Mouse (Mus musculus): ENCODE measurements around the gene Mak. TPM values are rescaled to one million over a fixed set of nuclear protein-coding genes. Genes with fewer than 3 reads are reported as not detected.
A peak's percentile ranks its signal among the peaks of the same experiment; 100 is the strongest.

The Mak gene
- polyA plus RNA-seq, 1 experiment from 2014 or later, result 0.76 TPM

- Histone ChIP-seq H3K4me3 (ENCODE audit: low read depth, low read length) (peak overlapping the region; percentile 71), H3K4me2 (ENCODE audit: low read depth) (peak overlapping the region; percentile 60), H3K36me3 (ENCODE audit: control insufficient read depth, insufficient read depth, low read length) (peaks cover 6% of the 10 kb centered on the region), H3K4me1 (ENCODE audit: control insufficient read depth, insufficient read depth, low read length) (peaks cover 6% of the 10 kb centered on the region), H3K27me3 (ENCODE audit: control insufficient read depth, insufficient read depth, low read length) (no peaks in the 10 kb centered on the region), H3K27ac (ENCODE audit: low read depth, low read length) (no peak overlapping the region), H3K9ac (ENCODE audit: low read length) (peak overlapping the region; percentile 79), H3K9me3 (ENCODE audit: control insufficient read depth, low read length) (no peaks in the 10 kb centered on the region)
- WGBS, result 40% methylated on average over 12 of the region's 12 CpGs
- DNase-seq (ENCODE audit: low spot score) (no peak), ATAC-seq (ENCODE audit: insufficient read depth, low FRiP score, low TSS enrichment) (0 out of 2 replicates have a peak, but pooled peaks have one; percentile 5)
Observed at GRCm38 (mm10) chr13:41016797-41017405, 62.6 kb downstream of the Mak start.

DNA sequence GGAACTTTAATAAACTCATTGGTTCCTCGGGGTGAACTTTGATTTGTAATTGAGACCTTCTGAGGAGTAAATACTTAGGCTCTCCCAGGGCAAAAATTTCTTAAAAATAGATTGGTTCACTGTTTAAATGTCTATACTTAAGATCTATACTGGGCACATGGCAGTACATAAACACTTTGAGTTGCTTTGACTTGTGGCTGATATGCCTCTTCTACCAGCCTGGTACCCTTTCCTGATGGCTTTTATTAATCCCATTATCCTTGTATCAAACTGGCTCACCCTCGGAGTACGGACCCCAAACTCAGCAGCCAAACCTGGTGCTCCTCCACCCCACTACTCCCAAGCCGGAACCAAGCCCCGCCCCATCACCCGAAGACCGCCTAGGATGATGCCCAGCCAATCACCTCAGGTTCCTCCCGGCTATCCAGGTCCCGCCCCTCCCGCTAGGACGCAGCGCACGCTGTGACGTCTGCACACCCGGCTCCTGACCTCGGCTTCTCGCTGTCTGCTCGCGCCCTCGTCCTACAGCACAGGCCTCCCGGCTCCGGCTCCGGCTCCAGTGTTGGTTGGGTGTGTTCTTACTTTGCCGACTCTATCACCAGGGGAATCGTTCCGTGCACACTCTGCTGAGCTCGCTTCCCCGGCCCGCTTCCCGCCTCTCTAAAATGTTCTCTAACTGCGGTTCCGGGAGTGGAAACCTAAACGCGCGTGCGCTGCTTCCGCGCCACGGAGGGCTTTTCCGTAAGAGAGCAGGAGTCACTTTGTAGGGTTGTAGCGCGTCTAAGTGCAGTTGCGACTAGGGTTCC lies 63.5 kb downstream of the Mak start, which contains the start of gene Tmem14c:
Tmem14c (plus strand) TSS at position 464 of the 806 bp plus-strand sequence.
- peak within 1 kb of the TSS; percentile 67; the same call in 1 of the 2 replicates for H3K27ac ChIP-seq (ENCODE audit: low read depth, low read length)
- 1% methylated on average over 43 of the region's 43 CpGs for WGBS
- peak within 1 kb of the TSS; percentile 71 for H3K4me3 ChIP-seq (ENCODE audit: low read depth, low read length)
- peak; percentile 99 for ATAC-seq (ENCODE audit: insufficient read depth, low FRiP score, low TSS enrichment)
- peak; percentile 94 for DNase-seq (ENCODE audit: low spot score)
- no peaks in the 10 kb centered on the region for H3K9me3 ChIP-seq (ENCODE audit: control insufficient read depth, low read length)
- no peaks in the 10 kb centered on the region for H3K27me3 ChIP-seq (ENCODE audit: control insufficient read depth, insufficient read depth, low read length)
- H3K4me1 ChIP-seq (ENCODE audit: control insufficient read depth, insufficient read depth, low read length), result peaks cover 6% of the 10 kb centered on the region
- H3K4me2 ChIP-seq (ENCODE audit: low read depth), result peak within 1 kb of the TSS; percentile 60
- peak within 1 kb of the TSS; percentile 79 for H3K9ac ChIP-seq (ENCODE audit: low read length)
- H3K36me3 ChIP-seq (ENCODE audit: control insufficient read depth, insufficient read depth, low read length), result peaks cover 6% of the 10 kb centered on the region

DNA sequence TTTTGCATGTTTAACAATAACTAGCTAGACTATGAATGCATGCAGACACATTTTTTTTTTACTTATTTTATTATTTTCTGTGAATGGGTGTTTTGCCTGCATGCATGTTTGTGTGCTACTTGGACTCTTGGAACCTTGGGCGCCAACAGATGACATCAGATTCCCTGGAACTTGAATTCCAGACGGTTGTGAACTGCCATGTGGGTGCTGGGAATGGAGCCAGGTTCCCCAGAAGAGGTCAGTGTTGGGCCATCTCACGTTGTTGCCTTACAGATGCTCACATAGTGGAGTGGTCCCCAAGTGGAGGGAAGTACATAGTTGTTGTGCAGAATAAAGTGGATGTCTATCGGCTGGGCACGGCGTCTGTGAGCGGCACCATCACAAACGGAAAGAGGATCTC lies 70.6 kb downstream of the Mak start:
- H3K9ac ChIP-seq (ENCODE audit: low read length), result no peak overlapping the region
- no peaks in the 10 kb centered on the region for H3K9me3 ChIP-seq (ENCODE audit: control insufficient read depth, low read length)
- 88% methylated on average over 8 of the region's 8 CpGs for WGBS
- H3K4me3 ChIP-seq (ENCODE audit: low read depth, low read length), result no peak overlapping the region
- DNase-seq (ENCODE audit: low spot score), result no peak
- H3K27me3 ChIP-seq (ENCODE audit: control insufficient read depth, insufficient read depth, low read length), result no peaks in the 10 kb centered on the region
- H3K27ac ChIP-seq (ENCODE audit: low read depth, low read length), result no peak overlapping the region
- peaks cover 22% of the 10 kb centered on the region for H3K36me3 ChIP-seq (ENCODE audit: control insufficient read depth, insufficient read depth, low read length)
- H3K4me1 ChIP-seq (ENCODE audit: control insufficient read depth, insufficient read depth, low read length), result no peaks in the 10 kb centered on the region
- ATAC-seq (ENCODE audit: insufficient read depth, low FRiP score, low TSS enrichment), result no peak
- H3K4me2 ChIP-seq (ENCODE audit: low read depth), result no peak overlapping the region

DNA sequence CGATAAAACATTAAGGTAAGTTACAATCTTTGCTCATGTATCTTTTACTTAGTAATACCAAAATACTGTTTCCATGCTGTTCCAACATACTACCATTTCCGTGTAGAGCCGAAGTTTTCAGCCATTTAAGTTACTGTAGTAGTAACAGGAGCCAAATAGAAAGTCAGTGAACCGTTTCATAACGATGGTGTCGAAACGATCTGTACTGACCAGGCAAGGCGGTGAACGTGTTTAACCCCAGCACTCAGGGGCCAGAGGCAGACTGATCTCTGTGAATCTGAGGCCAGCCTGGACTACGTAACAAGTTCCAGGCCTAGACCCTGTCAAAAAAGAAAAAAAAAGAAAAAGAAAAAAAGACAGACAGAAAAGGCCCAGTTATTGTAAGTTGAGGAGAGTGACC lies 71.2 kb downstream of the Mak start:
- H3K27me3 ChIP-seq (ENCODE audit: control insufficient read depth, insufficient read depth, low read length), result no peaks in the 10 kb centered on the region
- peaks cover 22% of the 10 kb centered on the region for H3K36me3 ChIP-seq (ENCODE audit: control insufficient read depth, insufficient read depth, low read length)
- H3K9me3 ChIP-seq (ENCODE audit: control insufficient read depth, low read length), result no peaks in the 10 kb centered on the region
- DNase-seq (ENCODE audit: low spot score) (no peak), ATAC-seq (ENCODE audit: insufficient read depth, low FRiP score, low TSS enrichment) (no peak)
- H3K27ac ChIP-seq (ENCODE audit: low read depth, low read length), result no peak overlapping the region
- no peak overlapping the region for H3K9ac ChIP-seq (ENCODE audit: low read length)
- H3K4me2 ChIP-seq (ENCODE audit: low read depth), result no peak overlapping the region
- 95% methylated on average over 10 of the region's 10 CpGs for WGBS
- H3K4me1 ChIP-seq (ENCODE audit: control insufficient read depth, insufficient read depth, low read length), result no peaks in the 10 kb centered on the region
- no peak overlapping the region for H3K4me3 ChIP-seq (ENCODE audit: low read depth, low read length)

- no peak for DNase-seq (ENCODE audit: low spot score)
- no peak overlapping the region for H3K27ac ChIP-seq (ENCODE audit: low read depth, low read length)
- H3K27me3 ChIP-seq (ENCODE audit: control insufficient read depth, insufficient read depth, low read length), result no peaks in the 10 kb centered on the region
- H3K4me1 ChIP-seq (ENCODE audit: control insufficient read depth, insufficient read depth, low read length), result peaks cover 3% of the 10 kb centered on the region; the same call in 1 of the 2 replicates
- no peaks in the 10 kb centered on the region for H3K9me3 ChIP-seq (ENCODE audit: control insufficient read depth, low read length)
- H3K36me3 ChIP-seq (ENCODE audit: control insufficient read depth, insufficient read depth, low read length), result peaks cover 16% of the 10 kb centered on the region
- ATAC-seq (ENCODE audit: insufficient read depth, low FRiP score, low TSS enrichment), result no peak
- H3K4me2 ChIP-seq (ENCODE audit: low read depth), result no peak overlapping the region
- WGBS, result 95% methylated on average over 4 of the region's 4 CpGs
- H3K4me3 ChIP-seq (ENCODE audit: low read depth, low read length), result no peak overlapping the region
- H3K9ac ChIP-seq (ENCODE audit: low read length), result no peak overlapping the region
Observed at GRCm38 (mm10) chr13:41006244-41006643, 73.3 kb downstream of the Mak start.

GRCm38 (mm10) chr13:41002001-41002400 lies 77.5 kb downstream of the Mak start:
- Histone ChIP-seq H3K4me2 (ENCODE audit: low read depth) (peak overlapping the region; percentile 69), H3K27ac (ENCODE audit: low read depth, low read length) (no peak overlapping the region), H3K9me3 (ENCODE audit: control insufficient read depth, low read length) (no peaks in the 10 kb centered on the region), H3K9ac (ENCODE audit: low read length) (no peak overlapping the region), H3K36me3 (ENCODE audit: control insufficient read depth, insufficient read depth, low read length) (peaks cover 4% of the 10 kb centered on the region; the same call in 1 of the 2 replicates), H3K4me3 (ENCODE audit: low read depth, low read length) (peak overlapping the region; percentile 92), H3K27me3 (ENCODE audit: control insufficient read depth, insufficient read depth, low read length) (no peaks in the 10 kb centered on the region), H3K4me1 (ENCODE audit: control insufficient read depth, insufficient read depth, low read length) (peaks cover 5% of the 10 kb centered on the region; the same call in 1 of the 2 replicates)
- ATAC-seq (ENCODE audit: insufficient read depth, low FRiP score, low TSS enrichment) (no peak), DNase-seq (ENCODE audit: low spot score) (no peak)
- 85% methylated on average over 5 of the region's 5 CpGs for WGBS

- Histone ChIP-seq H3K4me2 (ENCODE audit: low read depth) (peak within 1 kb of the TSS; percentile 82), H3K36me3 (ENCODE audit: control insufficient read depth, insufficient read depth, low read length) (peaks cover 2% of the 10 kb centered on the region; the same call in 1 of the 2 replicates), H3K4me3 (ENCODE audit: low read depth, low read length) (peak within 1 kb of the TSS; percentile 92), H3K27ac (ENCODE audit: low read depth, low read length) (peak within 1 kb of the TSS; percentile 91), H3K27me3 (ENCODE audit: control insufficient read depth, insufficient read depth, low read length) (no peaks in the 10 kb centered on the region), H3K9me3 (ENCODE audit: control insufficient read depth, low read length) (no peaks in the 10 kb centered on the region), H3K4me1 (ENCODE audit: control insufficient read depth, insufficient read depth, low read length) (peaks cover 5% of the 10 kb centered on the region; the same call in 1 of the 2 replicates), H3K9ac (ENCODE audit: low read length) (peak within 1 kb of the TSS; percentile 82)
- ATAC-seq (ENCODE audit: insufficient read depth, low FRiP score, low TSS enrichment) (peak; percentile 96), DNase-seq (ENCODE audit: low spot score) (peak; percentile 94)
- under 1% methylated on average over 57 of the region's 58 CpGs for WGBS
Observed at GRCm38 (mm10) chr13:41000926-41001639, 78.4 kb downstream of the Mak start, which contains the start of gene Pak1ip1. TSS of gene Pak1ip1 (plus strand) at chr13:41001023.

GRCm38 (mm10) chr13:41000140-41000925 lies 79.2 kb downstream of the Mak start:
- DNase-seq (ENCODE audit: low spot score), result peak; percentile 32
- peak overlapping the region; percentile 92 for H3K4me3 ChIP-seq (ENCODE audit: low read depth, low read length)
- H3K4me2 ChIP-seq (ENCODE audit: low read depth), result peak overlapping the region; percentile 82
- H3K27me3 ChIP-seq (ENCODE audit: control insufficient read depth, insufficient read depth, low read length), result no peaks in the 10 kb centered on the region
- H3K9me3 ChIP-seq (ENCODE audit: control insufficient read depth, low read length), result no peaks in the 10 kb centered on the region
- WGBS, result 1% methylated on average over 25 of the region's 25 CpGs
- H3K4me1 ChIP-seq (ENCODE audit: control insufficient read depth, insufficient read depth, low read length), result peaks cover 5% of the 10 kb centered on the region; the same call in 1 of the 2 replicates
- peak overlapping the region; percentile 73 for H3K9ac ChIP-seq (ENCODE audit: low read length)
- H3K27ac ChIP-seq (ENCODE audit: low read depth, low read length), result peak overlapping the region; percentile 91
- peak; percentile 51 for ATAC-seq (ENCODE audit: insufficient read depth, low FRiP score, low TSS enrichment)
- no peaks in the 10 kb centered on the region; the same call in 1 of the 2 replicates for H3K36me3 ChIP-seq (ENCODE audit: control insufficient read depth, insufficient read depth, low read length)
